Mouse (Mus musculus) embryonic fibroblast, embryonic 13.5 days (primary cell): ENCODE results near the gene Rgs6. TPM values are rescaled to one million over a fixed set of nuclear protein-coding genes. Genes with fewer than 3 reads are reported as not detected.

Experiments used
- H3K27ac ChIP-seq: 2 replicates; pipeline ENCODE4 v1.5.1; 2012; ENCODE audit warnings: low read length, control low read depth, inconsistent platforms; ENCODE audit not compliant: insufficient read depth
- H3K4me1 ChIP-seq: 2 replicates; pipeline ENCODE4 v1.6.1; 2011; ENCODE audit warnings: low read length; ENCODE audit not compliant: control insufficient read depth, insufficient read depth
- H3K4me3 ChIP-seq: 2 replicates; pipeline ENCODE4 v1.5.1; 2011; ENCODE audit warnings: mild to moderate bottlenecking, control low read depth, low read length; ENCODE audit not compliant: insufficient read depth
- CTCF ChIP-seq: IDR thresholded peaks from 2 replicates; pipeline ENCODE4 v1.5.1; 2011; ENCODE audit warnings: mild to moderate bottlenecking, control low read depth, low read length, moderate library complexity, borderline replicate concordance; ENCODE audit not compliant: insufficient read depth
- POLR2A ChIP-seq: IDR thresholded peaks from 2 replicates; pipeline ENCODE4 v1.6.1; 2011; ENCODE audit warnings: low read depth, mild to moderate bottlenecking, control low read depth, low read length, moderate library complexity
- polyA plus RNA-seq: library from polyadenylated mRNA; stranded (reverse); fragments of >200 nt; gene quantifications from 2 replicates; pipeline ENCODE4 v1.2.4, GENCODE M21; 2011; ENCODE audit warnings: low read depth; ENCODE audit not compliant: missing spikeins, insufficient read length

Gene Rgs6
- polyA plus RNA-seq, 1 experiment: 3.0 TPM

DNA sequence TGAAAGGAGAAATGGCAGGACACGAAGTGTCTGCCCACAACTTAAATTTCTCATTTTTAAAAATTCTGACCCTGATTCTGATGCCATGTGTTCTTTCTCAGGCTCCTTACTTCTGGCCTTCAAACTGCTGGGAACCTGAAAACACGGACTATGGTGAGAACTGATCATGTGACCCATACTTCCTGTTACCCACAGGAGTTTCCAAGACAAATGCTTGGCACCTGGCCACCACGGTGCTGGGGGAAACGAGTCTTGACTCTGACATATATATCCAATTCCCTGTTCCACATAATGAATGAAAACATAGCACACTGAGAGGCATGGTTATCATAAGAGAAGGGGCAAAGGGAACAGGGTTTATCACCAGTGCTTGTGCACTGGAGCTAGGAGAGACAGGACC is 464.3 kb downstream of the Rgs6 start:
- TF ChIP-seq POLR2A (no peak), CTCF (no peak)
- H3K4me3 ChIP-seq: no peak overlapping the region
- H3K27ac ChIP-seq: no peak overlapping the region
- no peaks in the 10 kb centered on the region for H3K4me1 ChIP-seq

DNA sequence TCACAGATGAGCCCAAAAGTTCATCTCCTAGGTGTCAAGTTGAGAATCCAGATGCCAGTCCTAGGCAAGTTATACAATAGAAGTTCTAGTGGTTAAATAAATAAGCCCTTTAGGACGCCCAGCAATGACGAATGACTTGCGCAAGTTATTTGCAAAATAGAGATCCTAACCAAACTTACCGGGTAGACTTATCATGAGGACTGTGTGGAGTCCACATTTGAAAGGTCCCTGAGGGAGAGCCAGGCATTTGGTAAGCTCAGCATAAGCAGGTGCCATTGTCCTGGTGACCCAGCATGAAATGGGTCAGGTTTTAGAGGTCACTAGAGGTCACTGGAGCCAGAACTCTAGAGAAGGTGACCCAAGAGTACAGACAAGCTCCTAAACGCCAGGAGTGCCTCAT is 467.6 kb downstream of the Rgs6 start:
- H3K27ac ChIP-seq: no peak overlapping the region
- H3K4me3 ChIP-seq: no peak overlapping the region
- TF ChIP-seq POLR2A: no peak
- no peak for TF ChIP-seq CTCF
- no peaks in the 10 kb centered on the region for H3K4me1 ChIP-seq

DNA sequence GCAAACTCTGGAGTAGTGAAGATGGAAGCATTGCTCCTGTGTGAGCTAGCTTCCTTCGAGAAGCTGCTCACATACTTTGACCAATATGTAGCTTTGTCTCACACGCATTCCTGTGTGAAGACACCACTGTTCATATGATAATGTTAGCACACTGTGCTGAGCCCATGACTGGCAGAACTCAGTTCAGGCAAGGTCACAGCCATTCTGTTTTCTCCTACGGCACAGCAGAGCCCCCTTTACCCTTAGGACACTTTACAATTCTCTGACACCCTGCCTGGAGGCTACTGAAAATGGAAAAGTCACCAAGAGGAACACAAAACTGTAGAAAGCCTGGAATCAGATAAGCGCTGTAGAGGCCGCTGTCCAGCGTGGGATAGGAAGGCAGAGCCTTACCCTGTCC is 478.3 kb downstream of the Rgs6 start:
- Histone ChIP-seq H3K27ac (no peak overlapping the region), H3K4me3 (no peak overlapping the region), H3K4me1 (no peaks in the 10 kb centered on the region)
- TF ChIP-seq POLR2A (no peak), CTCF (no peak)

DNA sequence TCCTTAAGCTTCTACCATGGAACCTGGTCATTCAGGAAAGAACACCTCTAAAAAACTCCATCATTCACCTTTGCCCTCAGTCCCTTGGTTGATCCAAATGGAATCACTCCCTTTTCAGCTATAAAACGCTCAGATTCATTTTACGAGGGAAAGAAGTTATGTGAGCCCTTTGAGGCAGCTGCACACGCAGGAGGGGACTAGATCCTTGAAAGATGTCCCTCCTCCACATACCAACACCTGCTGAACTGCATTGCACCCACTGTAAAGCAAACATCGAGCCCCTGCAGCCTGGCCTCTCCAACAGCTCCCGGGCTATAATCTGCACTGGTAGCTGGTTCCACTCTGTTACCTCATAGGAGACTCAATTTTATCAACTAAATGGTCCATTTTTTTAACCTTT is 482.8 kb downstream of the Rgs6 start:
- Histone ChIP-seq H3K27ac (no peak overlapping the region), H3K4me3 (no peak overlapping the region), H3K4me1 (no peaks in the 10 kb centered on the region)
- no peak for TF ChIP-seq CTCF
- no peak for TF ChIP-seq POLR2A

DNA sequence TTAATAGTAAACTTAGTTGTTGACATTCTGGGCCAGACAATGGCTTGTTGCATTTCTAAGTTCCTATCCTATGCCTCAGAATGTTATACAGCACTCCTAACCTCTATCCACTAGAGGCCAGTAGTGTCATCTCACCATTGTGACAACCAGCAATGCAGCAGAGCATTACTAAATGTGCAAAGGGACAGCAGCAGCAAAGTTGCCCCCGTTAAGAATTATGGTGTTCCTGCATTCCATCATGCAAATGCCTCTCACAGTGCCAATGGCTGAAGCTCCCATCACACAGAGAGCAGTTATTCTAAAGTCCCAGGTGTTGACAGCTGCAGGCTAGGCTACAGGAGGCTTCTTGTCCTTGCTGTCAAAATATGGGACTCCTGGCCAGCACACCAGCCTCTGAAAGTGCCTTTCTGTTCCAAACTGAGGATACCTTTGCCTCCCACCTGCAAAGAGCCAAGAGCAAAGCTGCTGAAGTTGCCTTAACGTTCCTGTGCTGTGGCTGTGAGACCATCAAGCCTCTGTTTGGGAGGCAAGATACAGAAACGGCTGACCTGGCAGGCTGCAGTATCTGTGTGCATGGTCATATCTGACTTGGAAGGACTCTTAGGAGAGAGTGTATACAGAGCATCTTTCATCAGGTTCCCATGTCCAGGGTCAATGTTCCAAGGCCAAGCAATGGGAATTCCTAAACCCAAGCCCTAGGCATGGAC is 484.2 kb downstream of the Rgs6 start:
- H3K27ac ChIP-seq: no peak overlapping the region

DNA sequence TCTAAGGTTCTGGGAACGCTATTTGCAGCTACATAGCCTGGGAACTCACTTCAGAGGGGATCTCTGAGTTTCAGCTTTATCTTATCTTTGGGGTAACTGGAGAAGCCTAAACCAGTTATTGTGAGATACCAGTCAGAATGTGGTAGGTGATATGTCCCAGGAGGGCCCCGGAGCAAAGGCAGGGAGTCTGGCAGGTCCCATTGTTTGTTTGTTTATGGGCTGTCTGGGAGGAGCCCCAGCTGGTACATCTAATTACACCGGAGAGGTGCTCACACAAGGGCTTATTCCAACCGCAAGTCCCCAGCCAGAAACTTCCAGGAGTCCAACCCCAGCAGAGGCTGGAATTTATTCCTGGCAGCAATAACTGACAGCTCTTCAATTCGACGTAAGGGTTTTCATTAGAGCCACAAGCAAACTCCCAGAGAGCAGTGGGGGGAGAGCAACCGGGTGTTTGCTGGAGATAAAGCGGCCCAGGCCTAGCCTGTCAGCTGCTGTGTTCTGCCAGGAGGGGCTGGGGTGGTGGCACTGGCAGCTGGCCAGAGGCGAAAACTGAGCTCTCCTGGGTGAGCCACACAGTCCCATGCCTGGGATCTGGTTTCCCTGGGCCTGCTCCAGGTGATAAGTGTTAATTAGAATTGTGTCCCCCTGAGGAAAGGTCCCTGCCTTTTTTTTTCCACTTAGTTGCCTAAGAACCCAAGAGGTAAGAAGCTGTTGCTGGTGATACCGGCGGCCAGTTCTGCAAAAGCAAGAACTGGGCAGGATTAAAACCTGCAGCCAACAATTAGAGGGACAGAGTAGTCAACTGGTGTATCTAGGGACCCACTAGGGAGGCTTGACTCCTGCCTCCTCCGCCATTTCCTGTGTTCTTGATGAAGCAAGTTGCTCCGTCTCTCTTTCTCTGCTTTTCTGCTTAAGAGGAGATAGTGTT is 485.1 kb downstream of the Rgs6 start:
- no peak for TF ChIP-seq CTCF
- Histone ChIP-seq H3K4me1 (no peaks in the 10 kb centered on the region), H3K27ac (no peak overlapping the region), H3K4me3 (no peak overlapping the region)

More for the DNA sequence above, 484.2 kb downstream of the Rgs6 start:
- no peak for TF ChIP-seq CTCF
- TF ChIP-seq POLR2A: no peak
- no peak overlapping the region for H3K4me3 ChIP-seq
- H3K4me1 ChIP-seq: no peaks in the 10 kb centered on the region

DNA sequence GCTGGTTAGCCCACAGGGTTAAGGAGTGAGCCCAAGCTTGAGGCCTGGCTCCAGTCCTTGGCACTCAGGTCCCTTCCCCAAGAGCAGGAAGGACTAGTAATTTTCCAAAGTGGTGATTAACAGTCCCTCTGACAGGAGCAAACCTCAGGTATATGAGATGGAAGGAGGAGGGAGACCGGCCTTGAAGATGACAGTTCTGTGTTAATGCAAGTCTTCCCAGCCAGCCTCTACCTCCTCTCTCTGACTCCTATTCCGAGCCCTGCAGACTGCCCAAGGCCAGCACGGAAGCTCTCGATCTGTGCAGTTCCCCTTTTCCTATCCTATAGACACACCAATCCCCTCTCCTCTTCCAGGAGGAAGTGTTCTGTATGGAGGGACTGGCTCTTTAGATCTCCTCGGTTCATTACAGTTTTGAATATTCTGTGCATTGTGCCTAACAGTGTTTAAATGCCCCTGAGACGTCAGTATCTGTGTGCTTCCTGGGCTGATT is 485.8 kb downstream of the Rgs6 start:
- Histone ChIP-seq H3K27ac (no peak overlapping the region), H3K4me1 (no peaks in the 10 kb centered on the region), H3K4me3 (no peak overlapping the region)
- TF ChIP-seq CTCF (no peak), POLR2A (no peak)

DNA sequence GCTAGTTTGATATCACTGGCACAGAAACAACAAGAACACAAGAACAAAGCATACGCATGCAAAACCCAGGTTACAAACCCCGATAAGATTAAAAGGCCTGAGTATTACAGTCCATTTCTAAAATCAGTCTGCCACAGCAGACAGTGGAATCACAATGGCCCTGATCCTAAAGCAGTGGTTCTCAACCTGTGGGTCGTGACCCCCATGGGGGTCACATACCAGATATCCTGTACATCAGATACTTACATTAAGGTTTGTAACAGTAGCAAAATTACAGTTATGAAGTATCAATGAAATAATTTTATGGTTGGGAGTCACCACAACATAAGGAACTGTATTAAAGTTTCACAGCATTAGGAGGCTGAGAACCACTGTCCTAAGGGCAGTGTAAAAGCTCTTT is 488.1 kb downstream of the Rgs6 start:
- Histone ChIP-seq H3K4me3 (no peak overlapping the region), H3K27ac (no peak overlapping the region), H3K4me1 (no peaks in the 10 kb centered on the region)
- TF ChIP-seq POLR2A (no peak), CTCF (no peak)

DNA sequence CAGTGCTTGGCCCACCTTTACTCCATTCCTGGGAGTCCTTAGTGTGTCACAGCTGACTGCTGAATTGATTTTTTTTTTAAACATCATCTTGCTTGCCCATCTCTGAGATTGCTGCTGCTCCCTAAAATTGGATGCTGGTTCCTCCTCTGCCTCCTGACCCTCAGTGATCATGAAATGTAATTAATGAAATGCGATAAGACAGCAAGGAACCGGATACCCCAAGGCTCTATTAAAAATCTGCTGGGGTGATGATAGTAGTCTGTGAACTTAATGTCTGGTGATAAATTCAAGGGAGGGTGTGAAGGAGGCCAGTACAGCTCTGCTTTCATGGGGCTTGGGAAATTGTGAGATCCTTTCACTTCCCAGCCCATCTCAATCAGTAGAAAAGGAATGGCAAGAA is 489.4 kb downstream of the Rgs6 start:
- Histone ChIP-seq H3K27ac (no peak overlapping the region), H3K4me1 (no peaks in the 10 kb centered on the region), H3K4me3 (no peak overlapping the region)
- no peak for TF ChIP-seq CTCF
- TF ChIP-seq POLR2A: no peak

DNA sequence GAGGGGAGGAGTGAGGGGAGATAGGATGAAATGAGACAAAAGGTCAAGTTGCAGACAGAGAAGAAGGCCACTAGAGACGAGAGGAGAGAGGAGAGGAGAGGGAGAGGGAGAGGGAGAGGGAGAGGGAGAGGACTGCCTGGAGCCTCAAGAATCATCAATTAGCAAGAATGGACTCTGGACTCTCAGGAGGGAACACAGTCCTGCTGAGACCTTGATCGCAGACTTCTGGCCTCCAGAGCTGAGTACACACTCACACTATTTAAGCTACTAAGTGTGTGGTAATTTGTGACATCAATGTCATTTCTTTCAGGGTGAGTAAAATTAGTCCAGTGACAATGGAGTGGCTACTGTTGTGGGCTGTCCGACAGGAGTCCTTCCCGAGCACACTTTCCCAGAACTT is 495.3 kb downstream of the Rgs6 start:
- H3K27ac ChIP-seq: no peak overlapping the region
- no peak overlapping the region for H3K4me3 ChIP-seq
- H3K4me1 ChIP-seq: no peaks in the 10 kb centered on the region
- TF ChIP-seq POLR2A (no peak), CTCF (no peak)
